Mouse (Mus musculus) A20 (cell line): ENCODE measurements around the gene 9230113P08Rik.
"Not testable (repeated sequence)": the region's sequence is repeated elsewhere in the genome, so short reads cannot be mapped to it uniquely, and the experiment has no call there.

ENCODE experiments used
- DNase-seq: peaks from one replicate; pipeline ENCODE4 v3.0.0-alpha.2; 2011; ENCODE audit warnings: low read depth, low spot score

9230113P08Rik gene

GRCm38 (mm10) chr9:35908123-35908522 lies at the start of gene 9230113P08Rik:
9230113P08Rik (plus strand) TSS chr9:35908423.
- not testable (repeated sequence) for DNase-seq

GRCm38 (mm10) chr9:35893112-35893511 lies 15.1 kb upstream of the 9230113P08Rik start:
- not testable (repeated sequence) for DNase-seq

- DNase-seq: no peak
Measured at GRCm38 (mm10) chr9:35904494-35904893, 3.7 kb upstream of the 9230113P08Rik start.

- no peak for DNase-seq
Measured at GRCm38 (mm10) chr9:35930817-35931216, 22.6 kb downstream of the 9230113P08Rik start.
